26 mouse cellular contexts compared by ENCODE assay signal in the genomic region with DNA sequence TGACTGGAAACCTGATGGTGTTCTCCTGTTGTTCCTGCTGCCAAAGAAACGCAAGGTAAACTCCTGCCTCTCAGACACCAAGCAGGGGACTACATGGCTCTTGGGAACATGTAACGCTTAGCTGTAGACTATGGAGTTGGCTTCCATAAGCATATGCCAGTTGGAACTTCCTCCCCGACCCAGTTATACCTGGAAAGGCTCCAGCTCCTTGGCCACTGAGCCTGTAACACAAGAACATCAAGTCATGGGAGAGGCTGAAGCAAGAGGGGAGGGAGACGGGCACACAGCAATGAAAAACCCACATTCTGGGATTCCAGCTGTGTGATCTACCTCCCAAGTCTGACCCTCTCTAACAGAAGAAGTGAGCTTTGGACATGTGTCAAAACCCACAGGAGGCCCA. TPM values are rescaled to one million over a fixed set of nuclear protein-coding genes. Genes with fewer than 3 reads are reported as not detected.
DNase-seq lines count a peak whose midpoint lies in the region; ATAC-seq and TF ChIP-seq lines count a peak whose summit lies in the region.
"Had no signal": no experiment of that assay in that cellular context is flagged by ENCODE, and none has a peak within 500 bp of the region (broad histone marks: within the 10 kb centered on the region; RNA-seq: fewer than 3 reads in every experiment).

No protein-coding gene starts in this region.

- 90% methylated on average over 4 of the region's 4 CpGs for WGBS in liver, postnatal 0 days (ENCODE audit: insufficient replicate concordance)

- no peaks in the 10 kb centered on the region for H3K27me3 ChIP-seq in liver, postnatal 0 days (ENCODE audit: insufficient read depth, low read length)
- H3K27me3 ChIP-seq: forebrain, embryonic 15.5 days; limb, embryonic 13.5 days; lung, embryonic 15.5 days; Patski had no signal

- peaks cover 25% of the 10 kb centered on the region for H3K4me1 ChIP-seq in liver, postnatal 0 days (ENCODE audit: insufficient read depth)
- H3K4me1 ChIP-seq: forebrain, embryonic 15.5 days; hindbrain, embryonic 13.5 days had no signal

- H3K4me3 ChIP-seq in liver, postnatal 0 days (ENCODE audit: low read depth, low read length): no peak overlapping the region
- H3K4me3 ChIP-seq: forebrain, embryonic 15.5 days; heart, embryonic 10.5 days; hindbrain, embryonic 13.5 days; layer of hippocampus, adult 2 months; limb, embryonic 13.5 days; lung, embryonic 15.5 days; midbrain, embryonic 10.5 days had no signal

- no peak overlapping the region for H3K27ac ChIP-seq in liver, postnatal 0 days (ENCODE audit: low read depth)
- H3K27ac ChIP-seq: forebrain, embryonic 15.5 days; heart, embryonic 10.5 days; hindbrain, embryonic 13.5 days; layer of hippocampus, adult 2 months; limb, embryonic 13.5 days; lung, embryonic 15.5 days; macrophage; midbrain, embryonic 10.5 days had no signal

- no peak overlapping the region; the same call in 1 of the 2 replicates for H3K9ac ChIP-seq in liver, postnatal 0 days (replicated peaks)
- H3K9ac ChIP-seq: forebrain, embryonic 15.5 days; hindbrain, embryonic 13.5 days; limb, embryonic 13.5 days; lung, embryonic 15.5 days had no signal

- DNase-seq in cerebellum, adult 18-20 months: peak; percentile 42 to 62
- DNase-seq in cerebellum, adult 8-10 months: no peak
- peak; percentile 51 for DNase-seq in gastrocnemius, postnatal 25 days
- DNase-seq in gastrocnemius, postnatal 4 days (ENCODE audit: low spot score in 2 of 2): no peak
- DNase-seq in cerebellum, postnatal 10 days: peak; percentile 56 to 58
- no peak for DNase-seq in liver, postnatal 0 days
- DNase-seq in right cerebral cortex, adult 2 months (ENCODE audit: low spot score in 2 of 2): no peak
- DNase-seq: adrenal gland, postnatal 14 days; kidney, adult 8-10 months; kidney, postnatal 14 days; layer of hippocampus, postnatal 36 days; retina, postnatal 1 day; thymus, postnatal 25 days had no signal

- no peak for ATAC-seq in liver, postnatal 0 days
- ATAC-seq: CD4-positive, CD25-positive, alpha-beta regulatory T cell, adult 4 months; forebrain, embryonic 15.5 days; inflammation-experienced regulatory T-cells, adult 6 months had no signal

- no peak for TF ChIP-seq EP300 in liver, postnatal 0 days (IDR thresholded peaks at IDR 0.05; ENCODE audit: low read depth)

- H3K36me3 ChIP-seq in liver, postnatal 0 days (replicated peaks; ENCODE audit: insufficient read depth, low read length): peaks cover 72% of the 10 kb centered on the region
- H3K36me3 ChIP-seq: forebrain, embryonic 15.5 days; heart, embryonic 10.5 days; hindbrain, embryonic 13.5 days; limb, embryonic 13.5 days; lung, embryonic 15.5 days; midbrain, embryonic 10.5 days had no signal

- H3K9me3 ChIP-seq in liver, postnatal 0 days (ENCODE audit: low read length): peaks cover 4% of the 10 kb centered on the region; the same call in 1 of the 2 replicates
- H3K9me3 ChIP-seq: forebrain, embryonic 15.5 days; heart, embryonic 10.5 days; hindbrain, embryonic 13.5 days; limb, embryonic 13.5 days; lung, embryonic 15.5 days had no signal

- peak overlapping the region; percentile 77; the same call in 1 of the 2 replicates for H3K4me2 ChIP-seq in liver, postnatal 0 days (ENCODE audit: low read depth, low read length)
- H3K4me2 ChIP-seq: forebrain, embryonic 15.5 days; hindbrain, embryonic 13.5 days; limb, embryonic 13.5 days; lung, embryonic 15.5 days had no signal

- no peak for TF ChIP-seq CTCF in liver, postnatal 0 days (IDR thresholded peaks at IDR 0.05; ENCODE audit: low read depth)

RNA-seq across cellular contexts. Expression of a gene that starts 6.1 kb away (rescaled TPM):
- total RNA-seq in gastrocnemius, postnatal 25 days (2021): 1 to 10 TPM; 1.8 to 3.0 TPM
- total RNA-seq in gastrocnemius, postnatal 4 days (2021): 1 to 10 TPM; 3.2 to 4.3 TPM
- 17.2 and 20.0 TPM in 2 replicates for polyA plus RNA-seq in liver, postnatal 0 days (2015; fragmentation: Nextera tagmentation; extraction: Ambion mirVana)
- polyA plus RNA-seq: forebrain, embryonic 15.5 days; midbrain, postnatal 0 days had no signal

RNA-seq across cellular contexts. Expression of a gene that starts 23.4 kb away (rescaled TPM):
- 10 to 100 TPM; 81.5 to 81.6 TPM for total RNA-seq in gastrocnemius, postnatal 25 days (2021)
- 100 to 1,000 TPM; 100 to 112 TPM for total RNA-seq in gastrocnemius, postnatal 4 days (2021)
- polyA plus RNA-seq in liver, postnatal 0 days (2015; fragmentation: Nextera tagmentation; extraction: Ambion mirVana): 5.9 and 6.5 TPM in 2 replicates

RNA-seq across cellular contexts. Expression of a gene that starts 38.4 kb away (rescaled TPM):
- total RNA-seq in gastrocnemius, postnatal 25 days (2021): not detected
- under 1 TPM; 0.49 to 0.67 TPM for total RNA-seq in gastrocnemius, postnatal 4 days (2021)
- 0.15 and 0.21 TPM in 2 replicates for polyA plus RNA-seq in liver, postnatal 0 days (2015; fragmentation: Nextera tagmentation; extraction: Ambion mirVana)
- total RNA-seq: adrenal gland, postnatal 14 days had no signal
- polyA plus RNA-seq: heart, postnatal 0 days; macrophage; Patski had no signal

RNA-seq across cellular contexts. Expression of a gene that starts 41.6 kb away (rescaled TPM):
- 10 to 100 TPM; 31.2 to 34.0 TPM for total RNA-seq in gastrocnemius, postnatal 25 days (2021)
- 10 to 100 TPM; 27.4 to 29.9 TPM for total RNA-seq in gastrocnemius, postnatal 4 days (2021)
- polyA plus RNA-seq in liver, postnatal 0 days (2015; fragmentation: Nextera tagmentation; extraction: Ambion mirVana): 10.9 and 11.4 TPM in 2 replicates

RNA-seq across cellular contexts. Expression of a gene that starts 52.9 kb away (rescaled TPM):
- under 1 TPM; 0.13 to 0.24 TPM for total RNA-seq in gastrocnemius, postnatal 25 days (2021)
- total RNA-seq in gastrocnemius, postnatal 4 days (2021): under 1 TPM; 0.34 to 0.62 TPM
- polyA plus RNA-seq in liver, postnatal 0 days (2015; fragmentation: Nextera tagmentation; extraction: Ambion mirVana): 0.80 and 0.98 TPM in 2 replicates
- polyA plus RNA-seq: CD4-positive, CD25-positive, alpha-beta regulatory T cell, adult 4 months; inflammation-experienced regulatory T-cells, adult 6 months; macrophage; Patski had no signal

Comparison
In these comparisons a context has a peak if more than half of its experiments do, and no peak if none do; other contexts are left out.
1. DNase-seq: peak in cerebellum, adult 18-20 months (2 of 2), gastrocnemius, postnatal 25 days (single experiment) and cerebellum, postnatal 10 days (2 of 2); none in cerebellum, adult 8-10 months (single experiment), gastrocnemius, postnatal 4 days (0 of 2), liver, postnatal 0 days (single experiment) and right cerebral cortex, adult 2 months (0 of 2).